Mouse (Mus musculus): ENCODE data around the gene Ncoa3. TPM values are rescaled to one million over a fixed set of nuclear protein-coding genes. Genes with fewer than 3 reads are reported as not detected.

The Ncoa3 gene
- total RNA-seq, 2 experiments from 2014 or later = 13.5 to 13.9 TPM

- no peak for DNase-seq
- intact Hi-C loops (cut with DNase I) = no loop called here
These were observed 36.8 kb downstream of the Ncoa3 start for GRCm38 (mm10) chr2:166029232-166029631.

GRCm38 (mm10) chr2:166030256-166030995, 38.0 kb downstream of the Ncoa3 start:
- DNase-seq = no peak
- intact Hi-C loops (cut with DNase I) = loop anchor here (5.0 kb wide), 1 partner anchor 33 kb away; no protein-coding TSS in a partner anchor

GRCm38 (mm10) chr2:166031120-166031929, 38.9 kb downstream of the Ncoa3 start:
- intact Hi-C loops (cut with DNase I) = loop anchor here (5.0 kb wide), 1 partner anchor 34 kb away; no protein-coding TSS in a partner anchor
- peak in 1 of 2 experiments; percentile 36 for DNase-seq

GRCm38 (mm10) chr2:166032628-166033027, 40.2 kb downstream of the Ncoa3 start:
- DNase-seq = no peak
- intact Hi-C loops (cut with DNase I) = loop anchor here (5.0 kb wide), 1 partner anchor 35 kb away; no protein-coding TSS in a partner anchor

GRCm38 (mm10) chr2:166034967-166035490, 42.6 kb downstream of the Ncoa3 start:
- intact Hi-C loops (cut with DNase I) = loop anchor here (5.0 kb wide), 2 partner anchors 38 to 113 kb away; no protein-coding TSS in a partner anchor
- no peak for DNase-seq

- DNase-seq = peak; percentile 25 to 37
- intact Hi-C loops (cut with DNase I) = loop anchor here (5.0 kb wide), 1 partner anchor 113 kb away; no protein-coding TSS in a partner anchor
These were observed 43.3 kb downstream of the Ncoa3 start for GRCm38 (mm10) chr2:166035725-166036124.

GRCm38 (mm10) chr2:166039681-166040080, 47.2 kb downstream of the Ncoa3 start:
- intact Hi-C loops (cut with DNase I) = loop anchor here (5.0 kb wide), 1 partner anchor 117 kb away; no protein-coding TSS in a partner anchor
- no peak for DNase-seq

- DNase-seq = no peak
- intact Hi-C loops (cut with DNase I) = no loop called here
These were observed 50.1 kb downstream of the Ncoa3 start for GRCm38 (mm10) chr2:166042542-166042941.

- no peak for DNase-seq
- intact Hi-C loops (cut with DNase I) = loop anchor here (5.0 kb wide), 2 partner anchors 128 to 223 kb away; no protein-coding TSS in a partner anchor
These were observed 52.6 kb downstream of the Ncoa3 start for GRCm38 (mm10) chr2:166045006-166045405.

GRCm38 (mm10) chr2:166045549-166046501, 53.4 kb downstream of the Ncoa3 start:
- DNase-seq = no peak
- intact Hi-C loops (cut with DNase I) = loop anchor here (5.0 kb wide), 2 partner anchors 129 to 224 kb away; no protein-coding TSS in a partner anchor

- intact Hi-C loops (cut with DNase I) = loop anchor here (5.0 kb wide), 2 partner anchors 131 to 226 kb away; no protein-coding TSS in a partner anchor
- no peak for DNase-seq
These were observed 55.5 kb downstream of the Ncoa3 start for GRCm38 (mm10) chr2:166047931-166048330.

- intact Hi-C loops (cut with DNase I) = loop anchor here (5.0 kb wide), 2 partner anchors 132 to 227 kb away; no protein-coding TSS in a partner anchor
These were observed 56.4 kb downstream of the Ncoa3 start for GRCm38 (mm10) chr2:166048852-166049251.

GRCm38 (mm10) chr2:166051421-166051820, 59.0 kb downstream of the Ncoa3 start:
- intact Hi-C loops (cut with DNase I) = no loop called here

More at GRCm38 (mm10) chr2:166048852-166049251, 56.4 kb downstream of the Ncoa3 start:
- DNase-seq = no peak

GRCm38 (mm10) chr2:166051966-166052365, 59.5 kb downstream of the Ncoa3 start:
- no peak for DNase-seq
- intact Hi-C loops (cut with DNase I) = no loop called here

More at GRCm38 (mm10) chr2:166051421-166051820, 59.0 kb downstream of the Ncoa3 start:
- DNase-seq = no peak

GRCm38 (mm10) chr2:166054002-166054539, 61.6 kb downstream of the Ncoa3 start:
- intact Hi-C loops (cut with DNase I) = no loop called here

GRCm38 (mm10) chr2:166059684-166060423, 67.4 kb downstream of the Ncoa3 start:
- peak in 1 of 2 experiments; percentile 33 for DNase-seq

More at GRCm38 (mm10) chr2:166054002-166054539, 61.6 kb downstream of the Ncoa3 start:
- DNase-seq = no peak

GRCm38 (mm10) chr2:166062008-166062407, 69.6 kb downstream of the Ncoa3 start:
- no peak for DNase-seq

More at GRCm38 (mm10) chr2:166059684-166060423, 67.4 kb downstream of the Ncoa3 start:
- intact Hi-C loops (cut with DNase I) = no loop called here

GRCm38 (mm10) chr2:166062431-166062830, 70.0 kb downstream of the Ncoa3 start:
- intact Hi-C loops (cut with DNase I) = no loop called here

More at GRCm38 (mm10) chr2:166062008-166062407, 69.6 kb downstream of the Ncoa3 start:
- intact Hi-C loops (cut with DNase I) = no loop called here

More at GRCm38 (mm10) chr2:166062431-166062830, 70.0 kb downstream of the Ncoa3 start:
- DNase-seq = no peak
